Mouse (Mus musculus) adrenal gland, postnatal 25 days (tissue): ENCODE measurements around the gene Rbfox2. TPM values are rescaled to one million over a fixed set of nuclear protein-coding genes. Genes with fewer than 3 reads are reported as not detected.

Experiments used
- DNase-seq: peaks from one replicate; pipeline ENCODE4 v3.0.0; 2021; ENCODE audit warnings: mixed read lengths
- total RNA-seq: library from RNA; stranded (reverse); gene quantifications from 2 replicates; pipeline ENCODE4 v1.2.3, GENCODE M21; 2021

The Rbfox2 gene
- total RNA-seq, 1 experiment from 2014 or later, result 68.7 TPM

GRCm38 (mm10) chr15:77144960-77145359, 161.8 kb downstream of the Rbfox2 start:
- DNase-seq, result no peak

GRCm38 (mm10) chr15:77142787-77143186, 164.0 kb downstream of the Rbfox2 start:
- no peak for DNase-seq

DNA sequence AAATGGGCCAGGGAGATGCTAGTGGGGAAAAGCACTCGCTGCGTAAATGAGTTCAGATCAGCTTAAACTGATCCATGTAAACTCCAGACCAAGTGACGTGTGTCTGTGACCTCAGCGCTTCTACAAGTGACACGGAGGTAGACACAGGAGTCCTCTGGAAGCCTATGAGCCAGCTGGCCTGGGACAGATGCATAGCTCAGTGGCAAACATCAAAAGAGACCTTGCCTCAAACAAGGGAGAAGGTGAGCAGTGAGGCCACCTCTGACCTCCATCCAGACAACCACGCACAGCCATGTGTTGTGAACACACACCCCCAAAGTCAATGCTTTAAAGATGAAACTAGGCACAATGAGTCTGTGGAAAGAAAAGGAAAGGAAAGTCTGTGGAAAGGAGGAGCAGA, 164.5 kb downstream of the Rbfox2 start:
- DNase-seq, result no peak

DNA sequence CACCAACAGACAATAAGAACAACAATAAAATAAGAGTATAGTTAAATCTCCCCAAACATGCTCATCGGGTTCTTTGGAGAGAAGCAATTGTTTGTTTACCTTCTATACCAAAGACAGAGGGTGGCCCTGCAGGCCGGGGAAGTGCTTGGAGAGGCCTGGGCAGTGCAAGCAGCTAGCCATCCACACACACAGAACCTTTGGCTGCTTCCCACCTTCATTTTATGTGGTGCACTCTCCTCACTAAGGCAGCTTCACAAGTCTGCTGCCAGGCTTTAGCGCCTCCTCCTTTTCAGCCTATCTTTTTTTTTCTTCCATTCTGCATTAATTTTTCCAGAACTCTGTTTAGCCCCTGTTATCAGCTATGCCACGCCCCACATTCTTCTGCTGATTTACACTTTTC, 165.1 kb downstream of the Rbfox2 start:
- no peak for DNase-seq

- no peak for DNase-seq
Measured at GRCm38 (mm10) chr15:77138282-77138681, 168.5 kb downstream of the Rbfox2 start.

GRCm38 (mm10) chr15:77134483-77134882, 172.3 kb downstream of the Rbfox2 start:
- DNase-seq, result no peak

- no peak for DNase-seq
Measured at GRCm38 (mm10) chr15:77129154-77129553, 177.7 kb downstream of the Rbfox2 start.

DNA sequence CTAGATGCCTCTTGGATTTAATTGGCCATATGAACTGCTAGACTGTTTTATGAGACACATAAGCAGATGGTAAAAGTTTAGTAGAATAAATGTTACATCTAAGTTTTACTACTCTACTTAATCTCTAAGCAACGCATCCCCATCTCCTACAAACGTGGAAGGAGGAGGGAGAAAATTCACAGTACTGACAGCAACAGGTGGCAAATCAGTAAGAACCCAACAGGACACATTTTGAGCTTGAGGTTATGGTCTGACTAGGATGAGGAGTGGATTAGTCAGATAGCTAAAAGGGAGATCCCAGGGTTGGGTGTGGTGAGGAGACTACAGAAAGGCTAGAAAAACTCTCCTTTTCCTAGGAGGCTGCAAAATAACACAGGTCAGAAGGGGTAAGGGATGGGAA, 179.1 kb downstream of the Rbfox2 start:
- DNase-seq, result no peak

- DNase-seq, result no peak
Measured at GRCm38 (mm10) chr15:77126674-77127073, 180.1 kb downstream of the Rbfox2 start.

DNA sequence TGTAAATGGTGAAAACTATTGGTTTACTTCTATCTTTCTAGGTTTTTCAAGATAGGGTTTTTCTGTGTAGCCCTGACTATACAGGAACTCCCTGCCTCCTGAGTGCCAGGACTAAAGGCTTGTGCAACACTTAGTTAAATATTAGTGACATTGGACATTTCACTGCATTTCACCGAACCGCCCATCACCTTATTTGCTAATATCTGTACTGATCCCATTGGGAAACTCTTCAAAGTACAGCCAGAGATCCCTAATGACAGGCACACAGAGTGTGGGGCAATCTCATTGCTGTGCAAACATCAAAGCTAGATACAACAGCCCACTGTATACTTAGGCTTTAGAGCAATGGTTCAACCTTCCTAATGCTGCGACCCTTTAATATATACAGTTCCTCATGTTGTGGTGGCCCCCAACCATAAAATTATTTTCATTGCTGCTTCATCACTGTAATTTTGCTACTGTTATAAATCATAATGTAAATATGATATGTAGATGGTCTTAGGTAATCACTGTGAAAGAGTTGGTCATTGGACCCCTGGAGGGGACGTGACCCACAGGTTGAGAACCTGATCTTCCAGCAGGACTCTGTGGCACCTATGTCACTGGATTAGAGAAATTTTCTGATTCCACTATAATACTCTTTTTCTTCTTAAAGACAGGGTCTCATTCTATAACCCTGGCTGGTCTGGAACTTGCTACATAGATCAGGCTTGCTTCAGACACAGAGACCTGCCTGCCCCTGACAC, 182.3 kb downstream of the Rbfox2 start:
- DNase-seq, result no peak

- DNase-seq, result no peak
Measured at GRCm38 (mm10) chr15:77122824-77123223, 184.0 kb downstream of the Rbfox2 start.

- no peak for DNase-seq
Measured at GRCm38 (mm10) chr15:77122208-77122607, 184.6 kb downstream of the Rbfox2 start.

GRCm38 (mm10) chr15:77119666-77120065, 187.1 kb downstream of the Rbfox2 start:
- DNase-seq, result no peak

DNA sequence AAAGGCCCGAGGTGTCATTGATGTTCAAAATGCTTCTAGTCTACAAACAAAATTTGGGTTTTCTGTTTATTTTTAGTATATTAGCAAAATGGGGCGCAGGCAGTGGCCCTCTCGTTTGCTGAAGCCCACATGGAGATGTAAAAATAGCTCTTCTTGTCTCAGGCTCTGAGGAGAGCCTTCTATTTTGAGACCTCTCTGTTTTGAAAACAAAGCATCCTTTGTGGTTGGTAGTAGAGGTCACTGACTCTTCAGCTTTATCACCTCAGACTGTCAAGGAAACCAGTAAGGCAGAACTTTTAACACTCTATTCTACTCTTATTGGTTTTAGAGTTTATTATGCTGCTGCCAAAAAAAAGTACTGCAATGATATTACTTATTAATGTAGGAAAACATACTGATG, 189.6 kb downstream of the Rbfox2 start:
- DNase-seq, result no peak

- no peak for DNase-seq
Measured at GRCm38 (mm10) chr15:77116139-77116722, 190.6 kb downstream of the Rbfox2 start.

DNA sequence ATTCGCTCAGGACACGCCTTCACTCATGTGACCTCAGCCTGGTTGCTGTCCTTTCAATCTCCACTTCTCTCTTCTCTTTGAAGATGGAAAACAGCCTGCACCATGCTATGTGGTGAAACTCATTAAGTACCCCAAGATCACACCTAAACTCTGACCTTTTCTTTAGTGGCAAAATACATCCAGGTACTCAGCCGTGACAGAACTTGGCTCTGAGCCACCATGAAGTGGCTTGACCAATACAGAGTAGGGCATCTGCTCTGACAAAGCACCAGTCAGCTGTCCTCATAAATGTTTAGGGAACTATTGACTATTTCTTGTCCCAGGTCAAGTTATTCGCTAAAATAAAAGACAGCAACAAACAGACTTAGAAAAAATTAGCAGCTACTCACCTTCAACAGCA, 191.3 kb downstream of the Rbfox2 start:
- DNase-seq, result no peak

DNA sequence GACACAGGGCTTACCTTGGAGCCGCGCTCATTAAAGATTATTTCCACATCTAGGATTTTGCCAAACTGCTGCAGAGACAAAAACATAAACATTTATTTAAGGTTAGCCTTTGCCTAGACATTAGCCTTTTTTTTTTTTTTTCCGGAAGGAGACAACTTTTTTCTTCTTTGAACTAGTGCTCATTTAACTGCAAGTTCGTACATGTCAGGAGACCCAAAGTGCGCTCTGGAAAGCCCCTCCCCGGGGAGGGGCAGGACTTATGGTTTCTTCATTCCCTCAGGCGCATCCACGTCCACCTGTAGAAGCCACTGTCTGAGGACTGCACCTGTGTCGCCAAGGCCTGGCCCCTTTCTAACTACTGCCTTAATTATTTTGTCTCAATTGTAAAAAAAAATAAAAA, 193.2 kb downstream of the Rbfox2 start:
- DNase-seq, result no peak

DNA sequence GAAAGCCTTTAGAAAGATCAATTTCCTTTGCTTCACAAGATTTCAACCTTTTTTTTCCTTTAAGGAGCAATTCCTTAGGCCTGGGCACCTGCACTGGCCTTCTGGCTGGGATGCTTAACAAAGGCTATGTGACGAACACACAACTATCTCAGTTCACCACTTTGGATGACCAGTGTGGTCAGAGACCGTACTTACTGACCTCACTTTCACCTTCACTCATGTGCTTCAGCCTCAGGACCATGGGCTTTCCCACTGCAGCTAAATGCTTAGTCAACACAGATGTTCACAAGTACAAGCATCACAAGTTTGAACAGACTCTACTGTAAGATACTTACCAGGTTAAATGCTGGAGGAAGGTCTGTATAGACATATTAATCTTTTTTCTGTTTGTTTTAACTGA, 194.4 kb downstream of the Rbfox2 start:
- DNase-seq, result no peak

DNA sequence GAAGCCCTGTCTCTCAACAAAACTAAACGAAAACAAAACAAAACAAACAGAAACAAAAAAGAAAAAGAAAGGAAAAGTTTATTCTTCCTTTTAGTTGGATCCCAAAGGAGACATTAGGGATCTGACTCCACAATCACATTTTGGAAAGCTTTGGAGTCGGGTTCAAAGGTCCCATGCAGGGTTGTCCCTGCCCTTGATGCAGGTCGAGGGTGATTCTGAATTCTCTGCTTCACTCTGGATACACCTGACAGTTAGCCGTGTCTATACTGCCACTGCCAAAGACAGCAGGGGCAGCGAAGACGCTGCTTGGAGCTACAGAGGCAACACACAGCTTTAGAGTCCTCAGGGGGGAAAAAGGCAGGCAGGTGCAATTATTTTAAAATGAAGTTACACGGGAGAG, 194.9 kb downstream of the Rbfox2 start:
- DNase-seq, result no peak

- DNase-seq, result no peak
Measured at GRCm38 (mm10) chr15:77110452-77110851, 196.4 kb downstream of the Rbfox2 start.

DNA sequence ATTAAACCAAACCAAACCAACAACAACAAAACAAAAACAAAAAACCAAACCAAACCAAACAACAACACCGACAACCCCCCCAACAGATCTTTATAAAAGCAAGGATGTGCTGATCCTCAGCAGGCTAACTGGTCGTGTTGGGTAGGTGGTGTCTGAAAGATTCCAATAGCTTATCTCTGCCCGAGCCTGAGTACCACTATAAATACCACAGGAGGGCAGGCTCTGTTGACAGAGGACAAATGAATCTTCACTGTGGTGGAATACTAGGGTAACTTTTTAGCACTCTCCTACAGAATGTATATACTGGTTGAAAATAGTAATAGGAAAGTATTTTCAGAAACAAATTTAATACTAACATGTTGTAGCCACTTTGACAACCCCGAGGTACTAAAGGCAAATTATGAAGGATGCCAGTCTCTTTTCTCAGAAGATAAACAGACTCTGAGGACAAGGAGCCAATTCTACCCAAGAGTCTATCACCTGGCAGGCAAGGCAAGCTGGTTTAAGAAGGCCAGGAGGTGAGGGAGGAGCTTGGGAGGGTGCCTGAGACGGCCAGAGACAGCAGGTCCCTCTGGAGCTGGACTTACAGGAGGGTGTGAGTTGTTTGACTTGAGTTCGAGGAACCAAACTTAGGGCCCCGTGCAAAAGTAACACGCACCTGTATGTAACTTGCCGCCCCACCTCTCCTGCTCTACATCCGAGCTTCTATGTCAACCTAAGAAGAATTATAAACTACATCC, 199.5 kb downstream of the Rbfox2 start:
- DNase-seq, result no peak

GRCm38 (mm10) chr15:77105273-77105672, 201.5 kb downstream of the Rbfox2 start:
- DNase-seq, result no peak

- no peak for DNase-seq
Measured at GRCm38 (mm10) chr15:77104349-77105158, 202.2 kb downstream of the Rbfox2 start.
